Mouse (Mus musculus) hindbrain, postnatal 0 days (tissue): ENCODE measurements at regions not wholly inside any gene's neighbourhood (a gene's known extent, or its start where the extent isn't known, plus 50 kb on each side); places are given as distances from the start of the nearest gene placed in this dataset.
A peak's percentile ranks its signal among the peaks of the same experiment; 100 is the strongest.

ENCODE experiments used
- ATAC-seq: fragments of 200-750 bp; cut with Nextera tagmentation; 2 replicates; pipeline ENCODE4 v1.8.0; 2017; ENCODE audit warnings: mild to moderate bottlenecking, moderate TSS enrichment, moderate library complexity
- DNase-seq: peaks from one replicate; pipeline ENCODE4 v3.0.0-alpha.2; 2015; ENCODE audit warnings: low spot score
- H3K27ac ChIP-seq: fragments of 300-500 bp; sonication (generic); 2 replicates; pipeline ENCODE4 v1.5.1; 2014; ENCODE audit warnings: mild to moderate bottlenecking
- H3K27me3 ChIP-seq: fragments of 300-500 bp; sonication (generic); 2 replicates; pipeline ENCODE4 v1.6.1; 2014; ENCODE audit warnings: low read length, mixed read lengths; ENCODE audit not compliant: insufficient read depth
- H3K36me3 ChIP-seq: fragments of 300-500 bp; sonication (generic); 2 replicates; pipeline ENCODE4 v1.6.1; 2014; ENCODE audit warnings: low read length, mixed read lengths; ENCODE audit not compliant: insufficient read depth
- H3K4me1 ChIP-seq: fragments of 300-500 bp; sonication (generic); 2 replicates; pipeline ENCODE4 v1.6.1; 2014; ENCODE audit warnings: antibody characterized with exemption, low read length, mixed read lengths; ENCODE audit not compliant: insufficient read depth
- H3K4me2 ChIP-seq: fragments of 300-500 bp; sonication (generic); 2 replicates; pipeline ENCODE4 v1.6.1; 2014; ENCODE audit warnings: low read depth, mild to moderate bottlenecking, low read length, moderate library complexity, mixed read lengths
- H3K4me3 ChIP-seq: fragments of 300-500 bp; sonication (generic); 2 replicates; pipeline ENCODE4 v1.5.1; 2014; ENCODE audit warnings: low read length
- H3K9ac ChIP-seq: fragments of 300-500 bp; sonication (generic); replicated peaks from 2 replicates; pipeline ENCODE4 v1.6.1; 2014; ENCODE audit warnings: mild to moderate bottlenecking, low read length, moderate library complexity, mixed read lengths
- H3K9me3 ChIP-seq: fragments of 300-500 bp; sonication (generic); 2 replicates; pipeline ENCODE4 v1.6.1; 2016; ENCODE audit warnings: low read length, mixed read lengths
- CTCF ChIP-seq: IDR thresholded peaks from 2 replicates; pipeline ENCODE4 v1.5.1; 2016; ENCODE audit warnings: antibody characterized with exemption, control low read depth, low read depth
- WGBS: fragments of 180-500 bp; shearing (Covaris S2); extraction: QIAGEN DNeasy Blood & Tissue Kit; methylation state at CpG from one replicate; pipeline ENCODE4 v1.1.7; 2014; 5-methylcytosine and 5-hydroxymethylcytosine counted together

GRCm38 (mm10) chr5:79275346-79275745, 1744.6 kb upstream of the Adgrl3 start:
- H3K4me1 ChIP-seq: no peaks in the 10 kb centered on the region
- no peak for TF ChIP-seq CTCF
- no peak overlapping the region for H3K27ac ChIP-seq
- DNase-seq: peak; percentile 4
- no peak overlapping the region for H3K4me2 ChIP-seq
- no peaks in the 10 kb centered on the region for H3K9me3 ChIP-seq
- no peak overlapping the region for H3K9ac ChIP-seq
- no peaks in the 10 kb centered on the region for H3K36me3 ChIP-seq
- no peak for ATAC-seq
- no peaks in the 10 kb centered on the region for H3K27me3 ChIP-seq
- 55% methylated on average over 1 of the region's 1 CpGs for WGBS
- no peak overlapping the region for H3K4me3 ChIP-seq

GRCm38 (mm10) chr5:79300001-79300723, 1719.8 kb upstream of the Adgrl3 start:
- Histone ChIP-seq H3K4me1 (no peaks in the 10 kb centered on the region), H3K9me3 (no peaks in the 10 kb centered on the region), H3K4me2 (no peak overlapping the region), H3K27me3 (no peaks in the 10 kb centered on the region), H3K4me3 (no peak overlapping the region), H3K9ac (no peak overlapping the region), H3K36me3 (no peaks in the 10 kb centered on the region), H3K27ac (no peak overlapping the region)
- ATAC-seq (no peak), DNase-seq (no peak)
- 88% methylated on average over 4 of the region's 4 CpGs for WGBS
- no peak for TF ChIP-seq CTCF

- TF ChIP-seq CTCF: no peak
- H3K4me2 ChIP-seq: no peak overlapping the region
- no peaks in the 10 kb centered on the region for H3K27me3 ChIP-seq
- DNase-seq (peak; percentile 32), ATAC-seq (no peak; the same call in 1 of the 2 replicates)
- H3K4me1 ChIP-seq: no peaks in the 10 kb centered on the region
- H3K36me3 ChIP-seq: no peaks in the 10 kb centered on the region
- no peak overlapping the region for H3K27ac ChIP-seq
- no peak overlapping the region for H3K4me3 ChIP-seq
- no peak overlapping the region for H3K9ac ChIP-seq
- no peaks in the 10 kb centered on the region for H3K9me3 ChIP-seq
Measured at GRCm38 (mm10) chr5:79306181-79306580, 1713.8 kb upstream of the Adgrl3 start.
